17 mouse cellular contexts compared by ENCODE assay signal in the genomic region with DNA sequence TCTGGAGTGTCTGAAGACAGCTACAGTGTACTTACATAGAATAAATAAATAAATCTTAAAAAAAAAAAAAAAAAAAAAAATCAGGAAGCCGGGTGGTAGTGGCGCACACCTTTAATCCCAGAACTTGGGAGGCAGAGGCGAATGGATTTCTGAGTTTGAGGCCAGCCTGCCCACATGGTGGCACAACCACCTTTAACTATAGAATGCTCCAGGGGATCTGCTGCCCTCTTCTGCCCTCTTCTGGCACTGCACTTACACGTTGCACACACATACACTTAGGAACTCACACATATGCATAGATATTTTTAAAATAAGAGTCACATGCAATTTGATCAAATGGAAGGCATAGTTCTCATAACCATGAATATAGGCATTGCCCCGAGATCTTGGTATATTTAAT. TPM values are rescaled to one million over a fixed set of nuclear protein-coding genes. Genes with fewer than 3 reads are reported as not detected.
DNase-seq lines count a peak whose midpoint lies in the region; TF ChIP-seq lines count a peak whose summit lies in the region.
"Had no signal": no experiment of that assay in that cellular context is flagged by ENCODE, and none has a peak within 500 bp of the region (broad histone marks: within the 10 kb centered on the region; RNA-seq: fewer than 3 reads in every experiment).

No protein-coding gene starts in this region.

- peak; percentile 32 for TF ChIP-seq CTCF in layer of hippocampus, adult 2 months (conservative IDR thresholded peaks at IDR 0.05)

- H3K4me3 ChIP-seq in layer of hippocampus, adult 2 months = no peak overlapping the region
- H3K4me3 ChIP-seq: embryonic facial prominence, embryonic 12.5 days; hindbrain, embryonic 13.5 days; limb, embryonic 10.5 days; lung, embryonic 15.5 days; megakaryocyte, embryonic 14.5 days had no signal

- H3K27ac ChIP-seq in layer of hippocampus, adult 2 months = no peak overlapping the region
- H3K27ac ChIP-seq: embryonic facial prominence, embryonic 12.5 days; hindbrain, embryonic 13.5 days; limb, embryonic 10.5 days; lung, embryonic 15.5 days had no signal

- no peak for DNase-seq in layer of hippocampus, adult 2 months (ENCODE audit: low spot score in 2 of 2)
- no peak for DNase-seq in layer of hippocampus, adult 9-11 months
- DNase-seq in 416B (ENCODE audit: low read depth) = peak; percentile 35
- peak; percentile 42 for DNase-seq in A20 (ENCODE audit: low read depth, low spot score)
- peak; percentile 64 for DNase-seq in ZHBTc4 (ENCODE audit: low read depth, low spot score)
- no peak for DNase-seq in heart, postnatal 25 days (ENCODE audit: low spot score)
- DNase-seq in ovary, postnatal 36 days (ENCODE audit: low spot score) = no peak
- DNase-seq: kidney, adult 11 months; right cerebral cortex, adult 18-20 months; spleen, adult 18-20 months; thymus, postnatal 25 days had no signal

- intact Hi-C loops in heart, postnatal 25 days (cut with DNase I) = no loop called here

RNA-seq across cellular contexts. Expression of a gene that starts 35.3 kb away (rescaled TPM):
- under 1 TPM; 0.27 to 0.54 TPM for total RNA-seq in layer of hippocampus, adult 2 months (2021)
- 1 to 10 TPM; 5.1 to 9.7 TPM for total RNA-seq in heart, postnatal 25 days (2021)
- total RNA-seq: monocyte, adult 5-6 weeks had no signal

Comparison
In these comparisons a context has a peak if more than half of its experiments do, and no peak if none do; other contexts are left out.
1. DNase-seq: peak in 416B (single experiment), A20 (single experiment) and ZHBTc4 (single experiment); none in layer of hippocampus, adult 2 months (0 of 2), layer of hippocampus, adult 9-11 months (single experiment), heart, postnatal 25 days (single experiment) and ovary, postnatal 36 days (single experiment).